Mouse (Mus musculus): Measurements from ENCODE around the gene Spert.

Spert gene

GRCm38 (mm10) chr14:75592978-75593377 is at the start of gene Spert:
TSS of gene Spert (minus strand) at chr14:75593116.
- DNase-seq (ENCODE audit: low spot score in 2 of 2): no peak

- no peak for DNase-seq (ENCODE audit: low spot score in 2 of 2)
These were observed 49.2 kb upstream of the Spert start, which contains the start of gene Erich6b for GRCm38 (mm10) chr14:75642080-75642479. TSS of gene Erich6b (plus strand) at chr14:75642259.

- DNase-seq (ENCODE audit: low spot score in 2 of 2): no peak
These were observed 48.5 kb upstream of the Spert start for GRCm38 (mm10) chr14:75641369-75641768.

GRCm38 (mm10) chr14:75640846-75641245 is 47.9 kb upstream of the Spert start:
- peak in 1 of 2 experiments; percentile 6 for DNase-seq (ENCODE audit: low spot score in 2 of 2)

- DNase-seq (ENCODE audit: low spot score in 2 of 2): no peak
These were observed 44.7 kb upstream of the Spert start for GRCm38 (mm10) chr14:75637641-75638040.

GRCm38 (mm10) chr14:75636107-75636506 is 43.2 kb upstream of the Spert start:
- DNase-seq (ENCODE audit: low spot score in 2 of 2): no peak

GRCm38 (mm10) chr14:75635350-75635749 is 42.4 kb upstream of the Spert start:
- DNase-seq (ENCODE audit: low spot score in 2 of 2): no peak

GRCm38 (mm10) chr14:75628870-75629269 is 36.0 kb upstream of the Spert start:
- DNase-seq (ENCODE audit: low spot score in 2 of 2): no peak

GRCm38 (mm10) chr14:75622984-75623383 is 30.1 kb upstream of the Spert start:
- no peak for DNase-seq (ENCODE audit: low spot score in 2 of 2)

GRCm38 (mm10) chr14:75616375-75616774 is 23.5 kb upstream of the Spert start:
- DNase-seq (ENCODE audit: low spot score in 2 of 2): no peak

GRCm38 (mm10) chr14:75609176-75609575 is 16.3 kb upstream of the Spert start:
- DNase-seq (ENCODE audit: low spot score in 2 of 2): no peak

GRCm38 (mm10) chr14:75583870-75584269 is 9.0 kb downstream of the Spert start:
- no peak for DNase-seq (ENCODE audit: low spot score in 2 of 2)

- DNase-seq (ENCODE audit: low spot score in 2 of 2): no peak
These were observed 13.9 kb downstream of the Spert start for GRCm38 (mm10) chr14:75579010-75579409.

- DNase-seq (ENCODE audit: low spot score in 2 of 2): no peak
These were observed 26.6 kb downstream of the Spert start for GRCm38 (mm10) chr14:75566303-75566702.

- DNase-seq (ENCODE audit: low spot score in 2 of 2): no peak
These were observed 27.3 kb downstream of the Spert start for GRCm38 (mm10) chr14:75565534-75566140.

- no peak for DNase-seq (ENCODE audit: low spot score in 2 of 2)
These were observed 31.2 kb downstream of the Spert start for GRCm38 (mm10) chr14:75561577-75562331.

- DNase-seq (ENCODE audit: low spot score in 2 of 2): no peak
These were observed 51.2 kb downstream of the Spert start for GRCm38 (mm10) chr14:75541731-75542130.

GRCm38 (mm10) chr14:75540996-75541350 is 51.9 kb downstream of the Spert start:
- DNase-seq (ENCODE audit: low spot score in 2 of 2): no peak

- no peak for DNase-seq (ENCODE audit: low spot score in 2 of 2)
These were observed 52.5 kb downstream of the Spert start for GRCm38 (mm10) chr14:75540216-75540995.

GRCm38 (mm10) chr14:75539205-75539604 is 53.7 kb downstream of the Spert start:
- no peak for DNase-seq (ENCODE audit: low spot score in 2 of 2)

Measured in thymus, postnatal 10 days (tissue).